Mouse (Mus musculus): Measurements from ENCODE around the gene Cib4. TPM values are rescaled to one million over a fixed set of nuclear protein-coding genes. Genes with fewer than 3 reads are reported as not detected.

The Cib4 gene
- not detected in 2 replicates for polyA plus RNA-seq (2015; fragmentation: Nextera tagmentation; extraction: Ambion mirVana)

DNA sequence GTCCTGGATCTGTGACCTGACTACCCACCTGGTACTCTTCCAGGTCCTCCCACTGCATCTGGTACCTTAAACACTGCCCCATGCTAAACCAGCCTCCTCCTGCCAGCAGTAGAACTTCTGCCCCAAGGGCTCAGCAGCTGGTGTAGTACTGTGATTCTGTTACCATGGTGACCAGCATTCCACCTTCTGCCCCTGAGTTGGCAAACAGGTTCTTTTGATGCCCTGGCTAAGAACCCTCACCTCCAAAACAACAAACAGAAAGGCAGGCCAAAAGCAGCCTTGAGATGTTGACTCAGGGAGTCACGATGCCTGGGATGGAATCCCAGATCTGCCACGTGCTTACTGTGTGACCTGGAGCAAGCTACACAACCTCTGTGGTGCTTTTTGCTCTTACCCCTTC, at the start of gene Cib4:
Gene Cib4 (minus strand): TSS at position 139 of the 400 bp plus-strand sequence.
- ATAC-seq (ENCODE audit: low read depth) (no peak), DNase-seq (no peak)
- Histone ChIP-seq H3K9ac (no peak within 1 kb of the TSS), H3K9me3 (replicated peaks) (no peaks in the 10 kb centered on the region), H3K4me3 (replicated peaks) (no peak within 1 kb of the TSS), H3K36me3 (no peaks in the 10 kb centered on the region), H3K4me1 (replicated peaks) (no peaks in the 10 kb centered on the region), H3K27ac (no peak within 1 kb of the TSS), H3K27me3 (peaks cover 11% of the 10 kb centered on the region), H3K4me2 (no peak within 1 kb of the TSS)
- 29% methylated on average over 2 of the region's 2 CpGs for WGBS (ENCODE audit: insufficient replicate concordance)

DNA sequence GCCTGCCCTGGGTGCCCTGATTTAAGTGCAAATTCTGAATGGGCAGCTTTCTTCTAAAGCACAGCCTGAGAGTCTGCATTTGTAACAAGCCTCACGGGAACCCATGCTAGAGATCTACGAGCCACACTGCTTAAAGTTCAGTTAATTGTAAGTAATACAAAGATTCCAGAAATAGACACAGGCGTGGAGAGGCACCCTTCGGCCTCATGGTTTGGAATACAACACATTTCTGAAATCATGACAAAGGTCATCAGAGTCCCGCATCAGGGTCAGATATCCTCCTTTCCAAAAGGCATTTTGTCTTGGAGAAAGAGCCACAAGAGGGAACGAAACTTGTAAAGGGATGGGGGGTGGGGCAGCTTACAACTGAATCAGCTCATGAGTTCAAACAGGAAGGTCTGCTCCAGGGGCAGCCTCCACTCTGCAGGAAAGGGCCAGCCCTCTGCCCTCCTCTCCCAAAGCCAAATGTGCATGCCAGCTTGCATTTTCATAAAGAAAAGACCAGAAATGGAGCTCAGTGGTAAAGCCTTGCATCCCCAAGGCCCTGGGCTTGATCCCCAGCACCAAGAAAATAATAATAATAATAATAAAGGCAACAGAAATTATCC, 49.4 kb upstream of the Cib4 start:
- Histone ChIP-seq H3K4me1 (replicated peaks) (peaks cover 20% of the 10 kb centered on the region; the same call in 1 of the 2 replicates), H3K4me2 (no peak overlapping the region), H3K27me3 (peaks cover 31% of the 10 kb centered on the region), H3K36me3 (no peaks in the 10 kb centered on the region), H3K27ac (no peak overlapping the region), H3K9ac (no peak overlapping the region), H3K4me3 (replicated peaks) (no peak overlapping the region), H3K9me3 (replicated peaks) (no peaks in the 10 kb centered on the region)
- ATAC-seq (ENCODE audit: low read depth), result no peak
- no peak for DNase-seq
- WGBS (ENCODE audit: insufficient replicate concordance), result 39% methylated on average over 6 of the region's 6 CpGs

DNA sequence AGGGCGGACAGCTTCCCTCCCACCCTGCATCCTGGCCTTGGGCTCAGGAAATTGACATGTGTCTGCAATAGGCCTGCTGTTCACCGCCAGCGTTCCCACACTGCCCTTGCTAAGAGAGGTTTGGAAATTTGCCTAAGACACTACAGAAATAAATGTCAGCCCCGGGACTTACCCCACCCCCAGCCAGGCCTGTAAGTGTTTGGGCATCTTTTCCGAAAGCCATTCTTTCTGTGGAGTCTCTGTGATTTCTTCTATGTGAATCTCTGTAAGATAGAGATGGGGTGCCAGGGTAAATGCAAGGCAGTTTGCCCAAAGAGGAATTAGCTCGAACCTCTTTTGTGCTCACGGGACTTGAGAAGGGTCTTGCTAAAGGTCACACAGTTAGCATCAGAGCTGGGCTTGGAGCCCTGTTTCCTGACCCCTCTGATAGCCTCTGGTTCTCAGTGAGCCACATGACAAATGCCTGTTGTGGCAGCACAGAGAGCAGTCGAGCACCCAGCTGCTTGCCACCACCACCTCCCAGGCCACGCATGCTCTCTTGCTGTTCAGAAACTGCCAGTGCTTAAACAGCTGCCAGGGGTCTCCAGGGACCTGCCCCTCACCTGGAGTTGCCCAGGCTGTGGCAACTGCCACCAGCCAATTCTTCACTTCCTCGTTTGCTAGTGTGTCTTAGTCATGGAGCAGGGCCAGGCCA, 48.3 kb upstream of the Cib4 start:
- H3K9ac ChIP-seq, result no peak overlapping the region
- H3K9me3 ChIP-seq (replicated peaks), result no peaks in the 10 kb centered on the region
- no peak overlapping the region for H3K4me2 ChIP-seq
- no peaks in the 10 kb centered on the region for H3K36me3 ChIP-seq
- no peak overlapping the region for H3K27ac ChIP-seq
- ATAC-seq (ENCODE audit: low read depth) (no peak), DNase-seq (no peak)
- H3K4me1 ChIP-seq (replicated peaks), result peaks cover 20% of the 10 kb centered on the region; the same call in 1 of the 2 replicates
- peaks cover 41% of the 10 kb centered on the region for H3K27me3 ChIP-seq
- no peak overlapping the region for H3K4me3 ChIP-seq (replicated peaks)
- 40% methylated on average over 10 of the region's 10 CpGs for WGBS (ENCODE audit: insufficient replicate concordance)

DNA sequence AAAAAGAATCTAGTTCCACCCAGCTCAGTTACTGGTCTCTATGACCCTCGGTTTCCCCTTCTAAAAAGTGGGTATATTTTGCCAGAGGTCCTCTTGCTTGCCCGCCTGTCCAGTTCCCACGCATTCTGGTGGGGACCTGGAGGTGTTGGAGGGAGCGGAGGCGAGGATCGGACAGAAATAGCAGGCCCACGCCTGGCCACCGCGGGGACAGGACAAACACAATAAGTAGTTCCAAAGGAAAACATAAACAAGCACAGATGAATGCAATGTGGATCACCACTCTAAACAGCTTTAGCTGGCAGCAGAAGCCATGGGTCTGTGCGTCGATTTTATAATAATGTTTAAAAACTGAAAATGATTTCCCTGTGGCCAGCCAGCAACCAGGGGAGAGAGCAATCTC, 47.7 kb upstream of the Cib4 start:
- Histone ChIP-seq H3K27ac (no peak overlapping the region), H3K36me3 (no peaks in the 10 kb centered on the region), H3K4me1 (replicated peaks) (peaks cover 25% of the 10 kb centered on the region), H3K9ac (no peak overlapping the region), H3K27me3 (peaks cover 47% of the 10 kb centered on the region), H3K4me3 (replicated peaks) (no peak overlapping the region), H3K9me3 (replicated peaks) (no peaks in the 10 kb centered on the region), H3K4me2 (no peak overlapping the region)
- WGBS (ENCODE audit: insufficient replicate concordance), result 71% methylated on average over 11 of the region's 11 CpGs
- DNase-seq (no peak), ATAC-seq (ENCODE audit: low read depth) (no peak)

DNA sequence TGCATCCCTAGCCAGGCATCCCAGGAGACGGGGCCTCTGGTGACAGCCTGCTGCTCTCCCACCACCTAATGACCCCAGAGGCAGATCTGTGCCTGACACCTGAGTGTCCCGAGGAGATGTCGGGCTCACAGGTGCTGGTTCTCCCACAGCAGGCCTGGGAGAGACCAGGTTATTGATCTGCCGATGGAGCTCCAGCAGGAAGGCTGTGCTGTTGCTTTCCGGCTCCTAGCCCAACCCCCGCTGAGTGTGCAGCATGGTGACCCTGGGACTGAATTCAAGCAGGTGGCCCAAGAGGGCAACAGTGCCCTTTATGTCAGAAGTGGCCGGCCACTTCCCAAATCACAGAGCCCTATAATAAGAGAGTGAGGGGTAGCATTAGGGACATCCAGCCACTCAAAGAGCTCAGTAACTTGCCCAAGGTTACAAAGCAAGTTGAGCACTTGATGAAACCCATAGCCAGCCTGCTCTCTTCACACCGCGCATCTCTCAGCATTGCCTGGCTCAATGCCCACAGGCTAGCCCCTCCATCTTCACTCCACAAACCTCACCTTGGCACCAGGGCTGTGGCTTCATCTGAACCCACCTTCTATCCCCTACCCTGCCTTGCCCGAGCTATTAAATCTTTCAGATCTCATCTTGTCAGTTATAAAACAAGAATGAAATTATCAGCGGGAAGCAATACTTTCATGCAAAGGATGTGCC, 46.8 kb upstream of the Cib4 start:
- Histone ChIP-seq H3K27me3 (peaks cover 55% of the 10 kb centered on the region), H3K4me3 (replicated peaks) (no peak overlapping the region), H3K36me3 (no peaks in the 10 kb centered on the region), H3K4me2 (no peak overlapping the region), H3K27ac (no peak overlapping the region), H3K9me3 (replicated peaks) (no peaks in the 10 kb centered on the region), H3K4me1 (replicated peaks) (peaks cover 29% of the 10 kb centered on the region), H3K9ac (no peak overlapping the region)
- ATAC-seq (ENCODE audit: low read depth) (no peak), DNase-seq (no peak)
- 68% methylated on average over 11 of the region's 11 CpGs for WGBS (ENCODE audit: insufficient replicate concordance)

DNA sequence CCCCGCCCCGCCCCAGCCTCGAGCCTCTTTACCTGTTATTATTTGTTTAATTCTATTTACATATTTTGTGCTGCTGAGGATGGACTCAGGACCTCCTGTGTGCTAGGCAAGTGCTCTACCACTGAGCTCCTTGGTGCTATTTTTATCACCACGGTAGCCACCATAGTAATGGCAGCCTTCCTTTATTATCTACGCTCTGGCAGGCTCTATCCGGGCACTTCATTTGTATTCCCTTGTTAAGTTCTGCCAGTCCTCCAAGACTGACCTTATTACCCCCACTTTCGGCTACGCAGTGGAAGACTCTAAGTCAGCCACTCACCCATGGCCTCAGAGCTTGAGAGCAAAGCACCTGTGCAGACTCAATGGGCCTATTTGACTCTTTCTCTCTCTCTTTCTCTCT, 46.1 kb upstream of the Cib4 start:
- Histone ChIP-seq H3K27me3 (peaks cover 61% of the 10 kb centered on the region), H3K27ac (no peak overlapping the region), H3K4me3 (replicated peaks) (no peak overlapping the region), H3K9ac (no peak overlapping the region), H3K4me1 (replicated peaks) (peaks cover 29% of the 10 kb centered on the region), H3K36me3 (no peaks in the 10 kb centered on the region), H3K9me3 (replicated peaks) (no peaks in the 10 kb centered on the region), H3K4me2 (no peak overlapping the region)
- DNase-seq (no peak), ATAC-seq (ENCODE audit: low read depth) (no peak)
- 60% methylated on average over 8 of the region's 8 CpGs for WGBS (ENCODE audit: insufficient replicate concordance)

DNA sequence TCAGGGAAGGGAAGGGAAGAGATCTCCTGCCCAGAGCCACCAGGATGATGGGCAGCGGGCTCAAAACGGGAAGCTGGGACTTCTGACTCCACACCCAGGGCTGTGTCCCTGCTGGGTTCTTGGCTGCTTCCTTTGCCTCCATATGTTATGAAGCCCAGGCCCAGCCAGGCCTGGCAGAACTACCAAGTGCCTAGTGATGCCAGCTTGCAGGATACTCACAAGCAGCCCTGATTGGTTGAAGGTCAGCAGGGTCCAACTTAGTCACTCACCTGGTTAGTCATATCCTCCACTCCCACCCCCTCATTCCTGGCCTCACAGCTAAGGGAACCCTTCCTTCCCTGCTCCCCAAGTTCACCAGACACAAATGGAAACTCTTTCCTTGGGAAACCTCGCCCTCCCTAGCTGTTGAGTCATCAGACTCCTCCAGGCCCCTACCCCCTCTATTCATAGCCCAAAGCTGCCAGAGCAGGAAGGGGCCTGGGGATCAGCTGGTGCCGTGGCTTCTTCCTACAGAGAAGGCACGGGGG, 45.6 kb upstream of the Cib4 start:
- Histone ChIP-seq H3K4me3 (replicated peaks) (no peak overlapping the region), H3K4me1 (replicated peaks) (peaks cover 29% of the 10 kb centered on the region), H3K27me3 (peaks cover 66% of the 10 kb centered on the region), H3K27ac (no peak overlapping the region), H3K36me3 (no peaks in the 10 kb centered on the region), H3K9ac (no peak overlapping the region), H3K9me3 (replicated peaks) (no peaks in the 10 kb centered on the region), H3K4me2 (no peak overlapping the region)
- DNase-seq (no peak), ATAC-seq (ENCODE audit: low read depth) (no peak)
- WGBS (ENCODE audit: insufficient replicate concordance), result 28% methylated on average over 5 of the region's 5 CpGs

DNA sequence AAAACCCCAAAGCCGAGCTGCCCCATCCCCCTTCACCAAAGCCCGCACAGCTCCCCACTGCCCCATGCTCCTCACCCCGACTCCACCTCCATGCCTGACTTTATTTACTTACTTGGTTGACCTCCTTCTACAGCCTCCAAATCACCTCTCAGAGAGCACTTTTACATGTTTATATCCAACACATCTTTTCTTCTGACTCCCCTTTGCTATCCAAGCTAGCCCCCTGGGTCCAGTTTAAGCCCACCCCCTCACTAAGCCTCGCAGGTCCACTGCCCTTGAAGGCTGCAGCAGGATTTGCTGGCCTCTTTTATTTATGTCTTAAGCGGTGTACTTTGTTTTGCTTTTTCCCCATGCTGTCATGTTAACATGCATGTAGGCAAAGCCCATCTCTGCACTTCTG, 44.6 kb upstream of the Cib4 start:
- DNase-seq (no peak), ATAC-seq (ENCODE audit: low read depth) (no peak)
- 59% methylated on average over 5 of the region's 5 CpGs for WGBS (ENCODE audit: insufficient replicate concordance)
- H3K4me2 ChIP-seq, result no peak overlapping the region
- no peak overlapping the region for H3K27ac ChIP-seq
- peaks cover 26% of the 10 kb centered on the region for H3K4me1 ChIP-seq (replicated peaks)
- H3K27me3 ChIP-seq, result peaks cover 76% of the 10 kb centered on the region
- no peak overlapping the region for H3K9ac ChIP-seq
- H3K9me3 ChIP-seq (replicated peaks), result no peaks in the 10 kb centered on the region
- no peaks in the 10 kb centered on the region for H3K36me3 ChIP-seq
- no peak overlapping the region for H3K4me3 ChIP-seq (replicated peaks)

DNA sequence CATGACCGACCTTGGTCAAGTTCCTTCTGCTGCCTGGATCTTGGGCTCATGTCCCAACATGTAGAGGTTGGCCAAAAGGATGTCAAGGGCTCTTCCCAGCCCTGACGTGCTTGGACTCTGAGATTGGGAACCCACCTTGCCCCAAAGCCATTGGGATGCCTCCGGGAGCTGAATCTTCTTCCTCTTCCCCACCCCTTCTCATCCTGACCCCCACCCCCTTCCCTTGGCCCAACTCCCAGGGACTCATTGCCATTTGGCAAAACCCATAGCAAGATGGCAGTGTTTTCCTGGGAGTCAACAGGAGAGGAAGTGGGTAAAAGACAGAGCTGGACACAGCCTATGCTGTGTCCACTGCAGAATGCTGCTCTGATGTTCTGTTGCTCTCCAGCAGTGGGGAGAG, 43.9 kb upstream of the Cib4 start:
- H3K4me3 ChIP-seq (replicated peaks), result no peak overlapping the region

DNA sequence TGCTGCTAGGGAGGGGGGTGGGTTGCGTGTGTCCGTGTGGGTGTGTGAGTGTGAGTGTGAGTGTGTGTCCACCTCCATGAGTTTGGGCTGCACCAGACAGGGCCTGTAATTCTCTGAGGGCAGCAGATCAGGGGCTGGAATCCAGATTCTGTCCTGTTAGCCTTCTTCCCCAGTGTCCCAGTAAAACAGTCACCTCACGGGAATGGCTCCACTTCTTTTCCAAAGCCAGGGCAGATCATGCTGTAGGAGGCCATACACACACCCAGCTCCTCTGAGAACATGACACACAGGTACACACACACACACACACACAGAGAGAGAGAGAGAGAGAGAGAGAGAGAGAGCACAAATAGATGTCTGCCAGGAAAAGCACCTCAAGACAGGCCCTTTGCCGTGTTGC, 43.4 kb upstream of the Cib4 start:
- Histone ChIP-seq H3K27me3 (peaks cover 80% of the 10 kb centered on the region), H3K4me1 (replicated peaks) (peaks cover 15% of the 10 kb centered on the region), H3K9me3 (replicated peaks) (no peaks in the 10 kb centered on the region), H3K4me3 (replicated peaks) (0 out of 2 replicates have a peak overlapping the region, but pooled peaks have one; percentile 42), H3K36me3 (no peaks in the 10 kb centered on the region), H3K4me2 (0 out of 2 replicates have a peak overlapping the region, but pooled peaks have one; percentile 61), H3K27ac (no peak overlapping the region), H3K9ac (no peak overlapping the region)
- 37% methylated on average over 4 of the region's 4 CpGs for WGBS (ENCODE audit: insufficient replicate concordance)
- no peak for ATAC-seq (ENCODE audit: low read depth)
- no peak for DNase-seq

More for the DNA sequence above, 43.9 kb upstream of the Cib4 start:
- Histone ChIP-seq H3K9ac (no peak overlapping the region), H3K4me2 (no peak overlapping the region), H3K36me3 (no peaks in the 10 kb centered on the region), H3K9me3 (replicated peaks) (no peaks in the 10 kb centered on the region), H3K4me1 (replicated peaks) (peaks cover 19% of the 10 kb centered on the region), H3K27me3 (peaks cover 81% of the 10 kb centered on the region), H3K27ac (no peak overlapping the region)
- DNase-seq (no peak), ATAC-seq (ENCODE audit: low read depth) (no peak)
- WGBS (ENCODE audit: insufficient replicate concordance), result 54% methylated on average over 3 of the region's 3 CpGs

DNA sequence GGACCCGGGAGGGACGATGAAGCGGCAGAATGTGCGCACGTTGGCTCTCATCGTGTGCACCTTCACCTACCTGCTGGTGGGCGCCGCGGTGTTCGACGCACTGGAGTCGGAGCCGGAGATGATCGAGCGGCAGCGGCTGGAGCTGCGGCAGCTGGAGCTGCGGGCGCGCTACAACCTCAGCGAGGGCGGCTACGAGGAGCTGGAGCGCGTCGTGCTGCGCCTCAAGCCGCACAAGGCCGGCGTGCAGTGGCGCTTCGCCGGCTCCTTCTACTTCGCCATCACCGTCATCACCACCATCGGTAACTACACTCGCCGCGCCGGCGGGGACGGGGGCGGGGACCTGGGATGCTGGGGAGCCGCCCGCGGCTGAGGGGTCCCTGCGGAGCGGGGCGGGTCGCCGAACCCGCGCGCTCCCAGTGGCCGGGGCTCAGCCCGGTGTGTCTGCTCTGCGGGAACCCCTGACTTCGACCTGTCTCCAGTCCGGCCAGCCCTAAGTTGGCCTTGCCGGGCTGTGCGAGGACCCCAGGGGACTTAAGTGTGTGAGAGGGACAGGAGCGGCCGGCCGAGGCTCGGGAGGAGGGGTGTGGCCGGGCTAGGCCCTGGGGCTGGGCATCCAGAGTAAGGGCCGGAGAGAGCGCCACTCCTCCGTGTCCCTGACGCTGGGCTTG, 42.8 kb upstream of the Cib4 start:
- Histone ChIP-seq H3K4me3 (replicated peaks) (peak overlapping the region; percentile 42), H3K4me2 (peak overlapping the region; percentile 61), H3K4me1 (replicated peaks) (peaks cover 9% of the 10 kb centered on the region), H3K36me3 (no peaks in the 10 kb centered on the region), H3K9ac (no peak overlapping the region), H3K27me3 (peaks cover 80% of the 10 kb centered on the region), H3K27ac (no peak overlapping the region), H3K9me3 (replicated peaks) (no peaks in the 10 kb centered on the region)
- WGBS (ENCODE audit: insufficient replicate concordance), result 2% methylated on average over 70 of the region's 70 CpGs
- ATAC-seq (ENCODE audit: low read depth) (0 out of 2 replicates have a peak, but pooled peaks have one; percentile 18), DNase-seq (no peak)

Data from liver, embryonic 13.5 days (tissue).